13 mouse cellular contexts compared by ENCODE assay signal in the genomic region with DNA sequence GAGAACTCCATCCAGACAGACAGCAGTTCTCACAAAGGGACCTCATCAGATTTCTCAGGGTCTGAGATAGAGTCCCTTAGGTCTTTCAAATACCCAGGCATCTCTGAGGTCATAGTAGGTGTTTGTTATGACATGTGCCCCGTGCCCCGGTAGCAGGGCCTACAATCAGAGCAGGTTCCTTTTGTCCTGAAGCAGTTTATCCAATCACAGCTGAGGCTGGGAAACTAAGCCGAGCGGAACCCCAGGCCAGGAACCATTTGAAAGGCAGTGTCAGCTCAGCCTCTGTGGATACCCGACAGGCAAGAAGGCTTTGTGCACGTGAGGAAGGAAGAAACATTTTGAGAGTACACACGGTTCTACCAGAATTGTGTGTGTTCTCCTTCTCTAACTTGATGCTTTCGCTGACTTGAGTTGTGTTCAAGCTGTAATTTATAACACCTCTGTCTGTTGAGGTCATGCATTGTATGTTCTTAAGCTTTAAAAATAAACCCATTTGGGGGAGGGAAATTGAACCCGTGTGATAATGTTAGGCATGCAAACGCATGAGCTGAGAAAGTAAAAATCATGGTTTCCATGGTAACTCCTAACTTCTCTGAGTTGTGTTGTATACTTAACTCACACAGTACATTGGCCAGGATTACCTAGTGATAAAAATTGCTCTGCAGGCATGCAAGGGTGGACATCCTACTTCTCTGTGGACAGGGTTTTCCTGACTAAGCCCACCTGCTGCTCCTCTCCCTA.
DNase-seq lines count a peak whose midpoint lies in the region; ATAC-seq lines count a peak whose summit lies in the region.
"Had no signal": no experiment of that assay in that cellular context is flagged by ENCODE, and none has a peak within 500 bp of the region (broad histone marks: within the 10 kb centered on the region; RNA-seq: fewer than 3 reads in every experiment).

No protein-coding gene starts in this region.

- H3K36me3 ChIP-seq in kidney, embryonic 14.5 days (ENCODE audit: control insufficient read depth, insufficient read depth, low read length), result peaks cover 5% of the 10 kb centered on the region; the same call in 1 of the 2 replicates
- peaks cover 17% of the 10 kb centered on the region for H3K36me3 ChIP-seq in forebrain, embryonic 10.5 days (replicated peaks)
- peaks cover 10% of the 10 kb centered on the region for H3K36me3 ChIP-seq in midbrain, embryonic 12.5 days
- peaks cover 12% of the 10 kb centered on the region for H3K36me3 ChIP-seq in intestine, embryonic 16.5 days (ENCODE audit: control insufficient read depth, insufficient read depth, low read length)

- 26% methylated on average over 10 of the region's 10 CpGs for WGBS in kidney, embryonic 14.5 days
- 28% methylated on average over 10 of the region's 10 CpGs for WGBS in forebrain, embryonic 10.5 days
- 20% methylated on average over 10 of the region's 10 CpGs for WGBS in midbrain, embryonic 12.5 days
- 46% methylated on average over 10 of the region's 10 CpGs for WGBS in intestine, embryonic 16.5 days

- DNase-seq in kidney, postnatal 25 days, result no peak
- DNase-seq in brain, adult 2 months (ENCODE audit: low read depth, low spot score), result peak; percentile 66
- no peak for DNase-seq in forebrain, embryonic 10.5 days (ENCODE audit: extremely low spot score, low spot score)
- no peak for DNase-seq in urinary bladder, postnatal 10 days (ENCODE audit: low spot score)
- DNase-seq in adrenal gland, adult 18-20 months (ENCODE audit: low spot score in 2 of 2), result no peak
- DNase-seq: cerebellum, adult 8-10 months; right cerebral cortex, postnatal 25 days; thymus, postnatal 36 days had no signal

- H3K4me3 ChIP-seq in kidney, embryonic 14.5 days (ENCODE audit: low read length), result no peak overlapping the region
- H3K4me3 ChIP-seq in forebrain, embryonic 10.5 days, result no peak overlapping the region
- H3K4me3 ChIP-seq in midbrain, embryonic 12.5 days, result no peak overlapping the region
- no peak overlapping the region for H3K4me3 ChIP-seq in intestine, embryonic 16.5 days (ENCODE audit: low read length)
- H3K4me3 ChIP-seq: myocyte had no signal

- H3K27ac ChIP-seq in kidney, embryonic 14.5 days (ENCODE audit: low read depth, low read length), result peak overlapping the region; percentile 56
- peak overlapping the region; percentile 84 for H3K27ac ChIP-seq in forebrain, embryonic 10.5 days
- H3K27ac ChIP-seq in midbrain, embryonic 12.5 days (replicated peaks), result peak overlapping the region; percentile 7; the same call in 1 of the 2 replicates
- H3K27ac ChIP-seq in intestine, embryonic 16.5 days (ENCODE audit: low read length), result no peak overlapping the region; the same call in 1 of the 2 replicates

- 0 out of 2 replicates have a peak, but pooled peaks have one; percentile 37 for ATAC-seq in kidney, embryonic 14.5 days (ENCODE audit: low FRiP score, low TSS enrichment)
- no peak for ATAC-seq in midbrain, embryonic 12.5 days (ENCODE audit: low FRiP score, low read depth)
- no peak for ATAC-seq in intestine, embryonic 16.5 days

- H3K9me3 ChIP-seq in kidney, embryonic 14.5 days (ENCODE audit: control insufficient read depth, low read length), result no peaks in the 10 kb centered on the region
- H3K9me3 ChIP-seq in forebrain, embryonic 10.5 days, result no peaks in the 10 kb centered on the region
- no peaks in the 10 kb centered on the region for H3K9me3 ChIP-seq in midbrain, embryonic 12.5 days
- no peaks in the 10 kb centered on the region for H3K9me3 ChIP-seq in intestine, embryonic 16.5 days (ENCODE audit: control insufficient read depth, low read length)

- H3K4me1 ChIP-seq in kidney, embryonic 14.5 days (ENCODE audit: control insufficient read depth, insufficient read depth, low read length), result peaks cover 28% of the 10 kb centered on the region
- H3K4me1 ChIP-seq in forebrain, embryonic 10.5 days, result peaks cover 98% of the 10 kb centered on the region
- H3K4me1 ChIP-seq in midbrain, embryonic 12.5 days, result peaks cover 82% of the 10 kb centered on the region
- H3K4me1 ChIP-seq in intestine, embryonic 16.5 days (ENCODE audit: control insufficient read depth, insufficient read depth, low read length), result peaks cover 36% of the 10 kb centered on the region

- H3K27me3 ChIP-seq in kidney, embryonic 14.5 days (ENCODE audit: control insufficient read depth, insufficient read depth, low read length), result no peaks in the 10 kb centered on the region
- H3K27me3 ChIP-seq in forebrain, embryonic 10.5 days (ENCODE audit: poor library complexity, severe bottlenecking), result no peaks in the 10 kb centered on the region
- no peaks in the 10 kb centered on the region for H3K27me3 ChIP-seq in midbrain, embryonic 12.5 days
- H3K27me3 ChIP-seq in intestine, embryonic 16.5 days (replicated peaks; ENCODE audit: control insufficient read depth, insufficient read depth, low read length), result no peaks in the 10 kb centered on the region

- no peak overlapping the region; the same call in 1 of the 2 replicates for H3K9ac ChIP-seq in kidney, embryonic 14.5 days (ENCODE audit: low read depth, low read length)
- H3K9ac ChIP-seq in midbrain, embryonic 12.5 days (replicated peaks), result no peak overlapping the region
- no peak overlapping the region for H3K9ac ChIP-seq in intestine, embryonic 16.5 days (ENCODE audit: low read depth, low read length)

- H3K4me2 ChIP-seq in kidney, embryonic 14.5 days (replicated peaks; ENCODE audit: low read depth, low read length), result no peak overlapping the region
- H3K4me2 ChIP-seq in midbrain, embryonic 12.5 days (replicated peaks), result no peak overlapping the region
- no peak overlapping the region for H3K4me2 ChIP-seq in intestine, embryonic 16.5 days (ENCODE audit: low read depth, low read length)
- H3K4me2 ChIP-seq: heart, embryonic 11.5 days had no signal
